Mouse (Mus musculus): Measurements from ENCODE around the gene Kirrel3. TPM values are rescaled to one million over a fixed set of nuclear protein-coding genes. Genes with fewer than 3 reads are reported as not detected.
A peak's percentile ranks its signal among the peaks of the same experiment; 100 is the strongest.

The Kirrel3 gene
- total RNA-seq, 2 experiments from 2014 or later, result 0.88 to 1.1 TPM

DNA sequence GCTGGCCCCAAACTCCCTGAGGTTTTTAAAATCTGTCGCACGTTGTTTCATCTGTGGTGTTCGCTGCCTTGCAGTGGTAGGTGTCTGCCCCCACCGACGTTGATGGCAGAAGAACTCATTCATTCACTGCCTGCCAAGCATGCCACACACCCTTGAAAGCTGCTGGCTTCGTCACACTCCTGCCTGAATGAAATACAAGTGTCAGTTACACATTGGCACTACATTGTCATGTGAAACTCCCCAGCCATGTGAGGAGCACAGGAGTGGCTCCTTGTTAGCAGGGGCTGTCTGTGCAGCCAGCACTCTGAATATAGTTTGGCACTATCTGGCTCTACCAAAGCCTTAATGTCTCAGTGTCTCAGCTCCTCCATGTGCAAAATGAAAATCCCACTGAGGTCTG, 246.8 kb downstream of the Kirrel3 start:
- intact Hi-C loops (cut with DNase I; ENCODE audit: low total_unique reads), result no loop called here
- no peak for DNase-seq

GRCm38 (mm10) chr9:34733579-34733978, 247.9 kb downstream of the Kirrel3 start:
- no peak for DNase-seq
- intact Hi-C loops (cut with DNase I; ENCODE audit: low total_unique reads), result no loop called here

DNA sequence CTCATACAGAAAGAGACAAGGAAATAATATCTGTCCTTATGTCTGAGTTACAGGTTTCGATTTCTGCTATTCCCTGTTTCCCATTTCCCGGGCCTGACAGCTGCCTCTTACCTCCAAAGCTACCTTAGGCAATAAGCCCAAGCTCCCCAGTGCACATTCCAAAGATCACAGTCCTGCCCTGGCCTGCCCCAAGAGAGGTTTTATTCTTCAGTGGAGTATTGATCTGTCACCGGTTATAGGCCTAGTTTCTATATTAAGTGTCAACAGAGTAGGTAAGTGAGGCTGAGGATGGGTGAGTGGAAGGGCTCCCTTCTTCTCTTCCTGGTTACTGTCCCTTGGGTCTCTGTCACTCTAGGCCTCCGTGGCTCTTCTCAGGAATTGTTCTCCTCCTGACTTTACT, 249.3 kb downstream of the Kirrel3 start:
- intact Hi-C loops (cut with DNase I; ENCODE audit: low total_unique reads), result no loop called here
- no peak for DNase-seq

DNA sequence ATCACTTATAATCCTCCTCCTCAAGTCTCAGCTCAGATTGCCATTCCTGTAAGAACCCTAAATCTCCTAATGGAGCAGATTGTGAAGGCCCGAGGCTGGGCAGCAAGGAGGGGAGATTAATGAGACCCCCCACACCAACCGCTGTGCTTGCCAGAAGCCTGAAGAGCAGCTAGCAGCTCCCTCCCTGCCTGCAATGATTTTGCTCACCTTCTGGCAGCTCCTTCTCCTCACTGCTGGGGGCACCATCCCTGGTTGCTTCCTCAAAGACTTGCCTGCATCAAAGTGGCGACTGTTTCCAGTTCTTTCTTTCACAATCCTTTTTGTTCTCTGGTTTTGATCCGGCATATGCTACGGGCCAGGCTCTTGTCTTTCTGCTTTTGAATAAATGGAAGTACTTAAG, 253.7 kb downstream of the Kirrel3 start:
- no peak for DNase-seq
- intact Hi-C loops (cut with DNase I; ENCODE audit: low total_unique reads), result no loop called here

DNA sequence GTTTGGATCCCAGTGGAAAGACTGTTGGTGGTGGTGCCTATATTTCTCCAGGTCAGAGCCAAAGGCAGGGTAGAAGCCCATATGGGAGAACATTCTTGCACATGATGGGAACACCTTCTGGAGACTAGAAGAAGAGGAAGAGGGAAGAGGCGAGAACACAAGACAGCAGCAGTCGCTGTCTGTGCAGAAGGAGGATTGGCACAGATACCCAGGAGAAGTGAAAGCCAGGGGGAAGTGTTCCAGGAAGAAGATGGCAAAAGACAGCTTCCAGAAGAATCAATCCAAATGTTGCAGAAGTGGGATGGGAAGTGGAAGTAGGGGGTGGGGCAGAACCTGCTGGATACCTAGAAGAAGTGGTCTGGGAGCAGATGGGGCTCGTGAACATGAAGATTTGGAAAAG, 255.1 kb downstream of the Kirrel3 start:
- no peak for DNase-seq
- intact Hi-C loops (cut with DNase I; ENCODE audit: low total_unique reads), result no loop called here

- intact Hi-C loops (cut with DNase I; ENCODE audit: low total_unique reads), result no loop called here
- no peak for DNase-seq
Measured at GRCm38 (mm10) chr9:34748003-34748402, 262.3 kb downstream of the Kirrel3 start.

- intact Hi-C loops (cut with DNase I; ENCODE audit: low total_unique reads), result no loop called here
- no peak for DNase-seq
Measured at GRCm38 (mm10) chr9:34749161-34749560, 263.5 kb downstream of the Kirrel3 start.

- intact Hi-C loops (cut with DNase I; ENCODE audit: low total_unique reads), result no loop called here
- DNase-seq, result no peak
Measured at GRCm38 (mm10) chr9:34749877-34750276, 264.2 kb downstream of the Kirrel3 start.

DNA sequence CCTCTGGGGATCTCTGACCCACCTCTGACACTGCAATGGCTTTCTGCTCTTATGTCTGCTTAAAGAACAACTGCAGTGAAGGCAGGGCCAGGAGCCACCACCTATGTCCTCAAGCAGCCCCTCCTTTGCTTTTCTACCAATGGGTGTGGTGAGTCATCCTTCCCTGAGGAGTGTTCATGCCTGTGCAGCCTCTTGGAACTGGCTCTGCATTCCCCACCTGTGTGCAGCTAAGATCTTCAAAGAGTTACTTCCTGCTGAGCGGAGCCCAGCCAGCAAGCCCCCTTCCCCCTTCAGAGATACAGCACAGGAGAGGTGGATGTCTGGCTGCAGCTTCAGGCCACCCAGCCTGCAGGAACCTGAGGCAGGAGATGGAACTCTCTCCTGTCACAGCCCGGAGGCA, 265.2 kb downstream of the Kirrel3 start:
- DNase-seq, result no peak
- intact Hi-C loops (cut with DNase I; ENCODE audit: low total_unique reads), result no loop called here

- DNase-seq, result no peak
- intact Hi-C loops (cut with DNase I; ENCODE audit: low total_unique reads), result loop anchor here (2.0 kb wide), 1 partner anchor 253 kb away; no protein-coding TSS in a partner anchor
Measured at GRCm38 (mm10) chr9:34752076-34752800, 266.5 kb downstream of the Kirrel3 start.

DNA sequence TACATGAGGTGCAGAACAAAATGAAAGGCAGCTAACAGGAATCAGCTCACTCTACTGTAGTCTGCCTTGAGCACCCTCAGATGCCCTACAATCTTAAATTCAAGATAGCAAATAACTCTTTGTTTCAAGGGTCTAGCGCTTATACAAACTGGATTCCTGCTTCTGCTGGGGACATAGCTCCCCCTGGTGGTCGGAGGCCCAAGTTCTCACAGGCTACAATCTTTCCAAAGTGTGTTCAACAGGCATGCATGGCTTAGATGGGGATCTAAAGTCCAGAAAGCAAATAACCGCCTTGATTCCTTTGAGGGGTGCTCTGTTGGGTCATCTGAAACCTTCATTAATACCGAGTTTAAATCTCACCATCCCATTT, 267.1 kb downstream of the Kirrel3 start:
- DNase-seq, result peak; percentile 51
- intact Hi-C loops (cut with DNase I; ENCODE audit: low total_unique reads), result loop anchor here (2.0 kb wide), 1 partner anchor 254 kb away; no protein-coding TSS in a partner anchor

GRCm38 (mm10) chr9:34753891-34754290, 268.2 kb downstream of the Kirrel3 start:
- DNase-seq, result no peak
- intact Hi-C loops (cut with DNase I; ENCODE audit: low total_unique reads), result loop anchor here (2.0 kb wide), 1 partner anchor 255 kb away; no protein-coding TSS in a partner anchor

DNA sequence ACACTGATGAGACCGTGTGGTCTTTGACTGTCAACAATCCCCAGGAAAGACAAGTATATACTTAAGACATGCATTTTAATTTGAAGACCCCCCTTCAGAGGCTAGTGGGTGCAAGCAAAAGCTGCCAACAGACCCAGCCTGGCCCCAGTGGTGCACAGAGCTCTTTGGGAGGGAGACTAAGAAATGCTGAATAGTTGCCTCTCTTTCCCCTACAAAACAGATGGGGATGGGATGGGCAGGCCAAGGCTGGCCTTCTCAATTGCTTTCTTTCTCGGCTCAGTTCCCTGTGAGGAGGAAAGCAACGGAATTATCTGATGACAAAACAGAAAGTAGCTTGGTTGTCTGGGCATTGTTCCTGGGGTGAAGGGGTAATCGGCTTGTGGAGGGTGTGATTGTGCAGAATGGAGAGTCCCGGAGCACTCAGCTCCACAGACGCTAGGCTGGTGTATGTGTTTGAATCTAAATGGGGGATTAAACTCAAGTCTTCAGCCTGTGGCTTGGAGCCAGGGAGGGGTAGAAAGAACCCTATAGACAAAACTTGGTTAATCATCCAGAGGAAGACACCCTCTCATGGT, 268.9 kb downstream of the Kirrel3 start:
- no peak for DNase-seq
- intact Hi-C loops (cut with DNase I; ENCODE audit: low total_unique reads), result no loop called here

- intact Hi-C loops (cut with DNase I; ENCODE audit: low total_unique reads), result no loop called here
- no peak for DNase-seq
Measured at GRCm38 (mm10) chr9:34756055-34756454, 270.4 kb downstream of the Kirrel3 start.

DNA sequence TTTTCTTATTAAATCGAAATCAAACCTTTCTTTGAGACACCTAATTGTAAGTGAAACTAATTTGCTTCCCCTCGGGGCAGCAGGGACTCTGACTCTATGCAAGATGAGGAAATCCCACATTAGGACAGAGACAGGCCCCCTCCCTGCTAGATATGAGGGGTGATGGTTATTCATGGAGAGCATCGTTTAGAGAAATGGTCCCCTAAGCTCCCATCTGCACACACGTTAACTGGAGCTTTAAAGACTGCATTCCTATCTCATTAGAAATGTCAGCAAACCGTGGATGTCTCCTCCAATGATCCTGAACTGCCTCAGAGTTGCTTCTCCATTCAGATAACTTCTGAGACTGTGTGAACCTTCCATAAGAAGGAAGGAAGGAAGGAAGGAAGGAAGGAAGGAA, 273.2 kb downstream of the Kirrel3 start:
- DNase-seq, result no peak
- intact Hi-C loops (cut with DNase I; ENCODE audit: low total_unique reads), result no loop called here

DNA sequence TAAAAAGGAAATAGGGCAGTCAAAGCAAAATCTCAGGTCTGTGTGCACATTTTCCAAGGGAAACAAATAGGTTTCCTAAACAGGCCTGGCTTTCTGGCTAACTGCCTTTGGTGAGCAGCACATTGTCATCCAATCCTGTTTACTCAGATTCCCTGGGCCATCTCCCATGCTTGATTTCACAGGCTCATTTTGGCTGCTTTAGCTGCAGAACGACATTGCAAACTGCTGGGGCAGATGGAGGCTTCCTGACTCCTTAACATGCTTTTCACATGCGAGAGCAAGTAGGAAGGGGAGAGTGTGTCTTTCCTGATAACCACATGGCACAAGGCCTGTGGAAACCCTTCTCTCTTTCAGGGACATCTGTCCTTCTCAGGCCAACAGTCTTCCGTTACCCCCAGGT, 274.8 kb downstream of the Kirrel3 start:
- intact Hi-C loops (cut with DNase I; ENCODE audit: low total_unique reads), result no loop called here
- no peak for DNase-seq

- intact Hi-C loops (cut with DNase I; ENCODE audit: low total_unique reads), result no loop called here
- DNase-seq, result no peak
Measured at GRCm38 (mm10) chr9:34766792-34767623, 281.3 kb downstream of the Kirrel3 start.

DNA sequence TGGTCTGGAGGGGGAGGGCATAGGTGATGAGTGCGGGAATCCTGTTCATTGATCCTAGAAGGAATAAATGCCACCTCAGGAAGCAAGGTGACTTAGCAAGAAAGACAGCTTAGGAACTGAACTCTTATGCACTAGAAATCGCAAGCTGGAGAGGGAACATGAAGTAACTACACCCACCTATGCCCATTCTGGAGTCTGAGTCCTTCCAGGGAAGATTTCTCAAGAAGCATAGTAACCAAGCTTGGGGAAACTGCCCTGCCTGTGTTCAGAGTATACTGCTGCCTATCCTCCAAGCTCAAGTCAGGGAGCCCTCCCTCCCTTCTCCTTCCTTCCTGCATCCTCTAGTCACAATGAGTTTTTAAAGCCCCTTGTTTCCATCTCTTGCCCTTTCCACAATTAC, 283.3 kb downstream of the Kirrel3 start:
- intact Hi-C loops (cut with DNase I; ENCODE audit: low total_unique reads), result no loop called here
- DNase-seq, result no peak

DNA sequence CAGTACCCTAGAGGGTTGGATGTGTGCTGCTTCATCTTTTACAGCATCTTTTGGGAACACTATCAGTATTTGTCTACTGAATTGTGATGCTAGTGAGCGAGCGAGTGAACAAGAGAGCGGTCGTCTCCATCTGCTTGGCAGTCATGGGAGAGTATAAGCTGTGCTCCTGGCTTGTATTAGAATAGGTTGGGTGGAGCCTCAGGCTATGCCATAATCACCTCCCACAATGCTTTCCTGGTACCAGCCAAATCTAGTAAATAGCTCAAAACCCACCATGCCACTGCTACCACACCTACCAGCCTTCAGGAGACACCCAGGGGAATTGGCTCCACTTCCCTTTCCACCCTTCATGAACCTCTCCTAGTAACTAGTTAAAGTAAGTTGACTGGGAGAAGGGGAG, 285.3 kb downstream of the Kirrel3 start:
- intact Hi-C loops (cut with DNase I; ENCODE audit: low total_unique reads), result no loop called here
- no peak for DNase-seq

DNA sequence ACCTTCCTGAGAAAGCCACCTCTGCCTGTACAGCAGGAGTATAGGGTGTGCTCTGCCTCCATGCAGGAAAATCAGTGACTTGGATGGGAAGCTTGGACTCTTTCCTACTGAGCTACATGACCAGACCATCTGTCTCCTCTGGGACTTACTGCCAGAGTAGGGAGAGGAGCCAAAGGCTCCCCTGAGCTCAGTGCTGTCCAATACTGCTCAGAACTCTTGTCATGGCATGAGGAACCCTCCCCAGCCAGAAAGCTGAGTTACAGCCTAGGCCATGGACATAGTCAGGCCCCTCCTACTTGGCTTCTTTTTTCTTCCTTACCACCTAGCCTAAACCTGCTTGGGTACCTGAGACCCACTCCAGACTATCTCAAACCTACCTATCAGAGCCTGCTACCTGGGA, 285.7 kb downstream of the Kirrel3 start:
- DNase-seq, result no peak
- intact Hi-C loops (cut with DNase I; ENCODE audit: low total_unique reads), result no loop called here

DNA sequence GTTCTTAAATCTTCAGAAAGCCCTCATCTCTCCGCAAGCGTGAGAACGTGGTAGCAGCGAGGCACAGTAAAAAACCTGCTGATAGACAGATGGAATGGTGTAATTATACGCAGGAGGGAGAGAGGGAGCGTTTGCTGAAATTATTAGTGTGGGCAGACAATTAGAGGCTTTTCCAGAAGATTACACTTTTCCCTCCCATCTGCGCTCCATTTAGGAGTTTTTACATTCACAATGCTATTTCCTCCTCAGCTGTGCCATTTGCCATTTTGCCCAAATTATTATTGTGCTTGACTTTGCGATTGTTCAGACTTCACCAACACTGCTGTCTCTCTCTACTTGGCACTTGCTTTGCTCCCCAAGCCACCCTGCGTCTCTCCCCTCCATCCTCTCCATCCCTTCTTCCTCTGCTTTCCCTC, 286.3 kb downstream of the Kirrel3 start:
- DNase-seq, result no peak
- intact Hi-C loops (cut with DNase I; ENCODE audit: low total_unique reads), result no loop called here
